Mouse (Mus musculus) midbrain, postnatal 0 days (tissue): ENCODE measurements around the gene Theg. TPM values are rescaled to one million over a fixed set of nuclear protein-coding genes. Genes with fewer than 3 reads are reported as not detected.
A peak's percentile ranks its signal among the peaks of the same experiment; 100 is the strongest.

Experiments
- ATAC-seq: fragments of 200-750 bp; cut with Nextera tagmentation; 2 replicates; pipeline ENCODE4 v1.8.0; 2017; ENCODE audit warnings: moderate number of reproducible peaks, mild to moderate bottlenecking, moderate TSS enrichment, moderate library complexity; ENCODE audit not compliant: low FRiP score
- DNase-seq: peaks from one replicate; pipeline ENCODE4 v3.0.0-alpha.2; 2015; ENCODE audit warnings: low spot score
- H3K27ac ChIP-seq: fragments of 300-500 bp; sonication (generic); 2 replicates; pipeline ENCODE4 v1.5.1; 2014; ENCODE audit warnings: low read depth, mild to moderate bottlenecking, low read length, mixed read lengths
- H3K27me3 ChIP-seq: fragments of 300-500 bp; sonication (generic); 2 replicates; pipeline ENCODE4 v1.6.1; 2014; ENCODE audit warnings: low read length, control low read depth, mixed read lengths; ENCODE audit not compliant: insufficient read depth
- H3K36me3 ChIP-seq: fragments of 300-500 bp; sonication (generic); 2 replicates; pipeline ENCODE4 v1.6.1; 2014; ENCODE audit warnings: low read length, control low read depth, mixed read lengths; ENCODE audit not compliant: insufficient read depth
- H3K4me1 ChIP-seq: fragments of 300-500 bp; sonication (generic); 2 replicates; pipeline ENCODE4 v1.6.1; 2014; ENCODE audit warnings: mild to moderate bottlenecking, control low read depth, antibody characterized with exemption, low read length, mixed read lengths; ENCODE audit not compliant: insufficient read depth
- H3K4me2 ChIP-seq: fragments of 300-500 bp; sonication (generic); 2 replicates; pipeline ENCODE4 v1.6.1; 2014; ENCODE audit warnings: low read depth, mild to moderate bottlenecking, low read length, mixed read lengths; ENCODE audit not compliant: poor library complexity, severe bottlenecking
- H3K4me3 ChIP-seq: fragments of 300-500 bp; sonication (generic); 2 replicates; pipeline ENCODE4 v1.5.1; 2014; ENCODE audit warnings: low read depth, mild to moderate bottlenecking, low read length, moderate library complexity
- H3K9ac ChIP-seq: fragments of 300-500 bp; sonication (generic); replicated peaks from 2 replicates; pipeline ENCODE4 v1.6.1; 2014; ENCODE audit warnings: mild to moderate bottlenecking, low read length, moderate library complexity, mixed read lengths; ENCODE audit not compliant: poor library complexity, severe bottlenecking
- H3K9me3 ChIP-seq: fragments of 300-500 bp; sonication (generic); 2 replicates; pipeline ENCODE4 v1.6.1; 2016; ENCODE audit warnings: low read length, control low read depth
- CTCF ChIP-seq: IDR thresholded peaks from 2 replicates; pipeline ENCODE4 v1.5.1; 2016; ENCODE audit warnings: antibody characterized with exemption, mild to moderate bottlenecking
- WGBS: fragments of 180-500 bp; shearing (Covaris S2); extraction: QIAGEN DNeasy Blood & Tissue Kit; methylation state at CpG from one replicate; pipeline ENCODE4 v1.1.7; 2014; 5-methylcytosine and 5-hydroxymethylcytosine counted together
- polyA plus RNA-seq: library from polyadenylated mRNA; unstranded; fragments of >200 nt; fragmentation: Nextera tagmentation; extraction: Ambion mirVana; gene quantifications from 2 replicates; pipeline ENCODE4 v1.2.1, GENCODE M21; 2015
- total RNA-seq: library from RNA; depleted of rRNA; stranded (reverse); fragments of >200 nt; gene quantifications from 2 replicates; pipeline ENCODE4 v1.2.3, GENCODE M21; 2014

The Theg gene
- total and polyA plus RNA-seq, 2 experiments from 2014 or later: not detected

- Histone ChIP-seq H3K4me3 (no peak overlapping the region), H3K27me3 (no peaks in the 10 kb centered on the region), H3K4me1 (no peaks in the 10 kb centered on the region), H3K9me3 (no peaks in the 10 kb centered on the region), H3K27ac (no peak overlapping the region), H3K9ac (no peak overlapping the region), H3K36me3 (peaks cover 29% of the 10 kb centered on the region), H3K4me2 (no peak overlapping the region)
- TF ChIP-seq CTCF: no peak
- peak; percentile 65 for DNase-seq
- ATAC-seq: no peak
- WGBS: 83% methylated on average over 9 of the region's 9 CpGs
Measured at GRCm38 (mm10) chr10:79625398-79625797, 38.3 kb upstream of the Theg start.

GRCm38 (mm10) chr10:79623950-79624349 is 36.8 kb upstream of the Theg start:
- no peak for TF ChIP-seq CTCF
- DNase-seq: no peak
- no peaks in the 10 kb centered on the region for H3K27me3 ChIP-seq
- H3K4me3 ChIP-seq: no peak overlapping the region
- WGBS: 64% methylated on average over 12 of the region's 12 CpGs
- H3K36me3 ChIP-seq: peaks cover 39% of the 10 kb centered on the region
- H3K27ac ChIP-seq: no peak overlapping the region
- no peak for ATAC-seq
- no peaks in the 10 kb centered on the region for H3K9me3 ChIP-seq
- no peaks in the 10 kb centered on the region for H3K4me1 ChIP-seq
- H3K9ac ChIP-seq: no peak overlapping the region
- no peak overlapping the region for H3K4me2 ChIP-seq

GRCm38 (mm10) chr10:79616376-79616775 is 29.2 kb upstream of the Theg start:
- DNase-seq (no peak), ATAC-seq (no peak)
- 84% methylated on average over 5 of the region's 5 CpGs for WGBS
- TF ChIP-seq CTCF: no peak
- H3K9me3 ChIP-seq: no peaks in the 10 kb centered on the region
- H3K27me3 ChIP-seq: peaks cover 7% of the 10 kb centered on the region
- peaks cover 10% of the 10 kb centered on the region; the same call in 1 of the 2 replicates for H3K36me3 ChIP-seq
- H3K4me3 ChIP-seq: no peak overlapping the region
- no peak overlapping the region for H3K4me2 ChIP-seq
- no peak overlapping the region for H3K9ac ChIP-seq
- H3K27ac ChIP-seq: no peak overlapping the region
- H3K4me1 ChIP-seq: peaks cover 20% of the 10 kb centered on the region; the same call in 1 of the 2 replicates

- peaks cover 7% of the 10 kb centered on the region for H3K27me3 ChIP-seq
- peaks cover 10% of the 10 kb centered on the region; the same call in 1 of the 2 replicates for H3K36me3 ChIP-seq
- no peak overlapping the region for H3K27ac ChIP-seq
- DNase-seq (peak; percentile 70), ATAC-seq (no peak)
- WGBS: 8% methylated on average over 8 of the region's 8 CpGs
- H3K4me1 ChIP-seq: peaks cover 22% of the 10 kb centered on the region; the same call in 1 of the 2 replicates
- no peak overlapping the region for H3K4me2 ChIP-seq
- no peak overlapping the region for H3K9ac ChIP-seq
- no peak overlapping the region for H3K4me3 ChIP-seq
- no peaks in the 10 kb centered on the region for H3K9me3 ChIP-seq
- TF ChIP-seq CTCF: no peak
Measured at GRCm38 (mm10) chr10:79615860-79616259, 28.7 kb upstream of the Theg start.

- H3K9ac ChIP-seq: peak overlapping the region; percentile 67
- H3K4me3 ChIP-seq: peak overlapping the region; percentile 68
- peaks cover 2% of the 10 kb centered on the region; the same call in 1 of the 2 replicates for H3K36me3 ChIP-seq
- peak overlapping the region; percentile 96 for H3K4me2 ChIP-seq
- H3K4me1 ChIP-seq: peaks cover 22% of the 10 kb centered on the region; the same call in 1 of the 2 replicates
- ATAC-seq (no peak), DNase-seq (no peak)
- WGBS: 71% methylated on average over 1 of the region's 1 CpGs
- H3K27ac ChIP-seq: peak overlapping the region; percentile 57; the same call in 1 of the 2 replicates
- H3K9me3 ChIP-seq: no peaks in the 10 kb centered on the region
- H3K27me3 ChIP-seq: peaks cover 7% of the 10 kb centered on the region
- no peak for TF ChIP-seq CTCF
Measured at GRCm38 (mm10) chr10:79614305-79614643, 27.1 kb upstream of the Theg start.

- peak within 1 kb of the TSS; percentile 57 for H3K27ac ChIP-seq
Measured at GRCm38 (mm10) chr10:79613578-79614304, 26.6 kb upstream of the Theg start, which contains the start of gene C2cd4c. TSS of gene C2cd4c (minus strand) at chr10:79614025.

More at GRCm38 (mm10) chr10:79613578-79614304, 26.6 kb upstream of the Theg start, which contains the start of gene C2cd4c:
- H3K27me3 ChIP-seq: peaks cover 7% of the 10 kb centered on the region
- ATAC-seq (peak; percentile 82), DNase-seq (peak; percentile 87)
- no peaks in the 10 kb centered on the region for H3K9me3 ChIP-seq
- peak within 1 kb of the TSS; percentile 67 for H3K9ac ChIP-seq
- peak within 1 kb of the TSS; percentile 68 for H3K4me3 ChIP-seq
- H3K4me1 ChIP-seq: peaks cover 22% of the 10 kb centered on the region; the same call in 1 of the 2 replicates
- no peaks in the 10 kb centered on the region for H3K36me3 ChIP-seq
- no peak for TF ChIP-seq CTCF
- H3K4me2 ChIP-seq: peak within 1 kb of the TSS; percentile 96
- under 1% methylated on average over 53 of the region's 60 CpGs for WGBS
